Mouse (Mus musculus) myocyte (in vitro differentiated cells): Measurements from ENCODE around the gene Traf3. TPM values are rescaled to one million over a fixed set of nuclear protein-coding genes. Genes with fewer than 3 reads are reported as not detected.

Source experiments
- H3K27me3 ChIP-seq: one replicate; pipeline ENCODE4 v1.6.1; 2011; ENCODE audit not compliant: control insufficient read depth, insufficient read depth, insufficient read length
- H3K36me3 ChIP-seq: one replicate; pipeline ENCODE4 v1.6.1; 2011; ENCODE audit not compliant: control insufficient read depth, insufficient read depth
- H3K4me2 ChIP-seq: one replicate; pipeline ENCODE4 v1.6.1; 2011; ENCODE audit warnings: low read depth, control low read depth
- H3K4me3 ChIP-seq: one replicate; pipeline ENCODE4 v1.5.1; 2011; ENCODE audit warnings: mild to moderate bottlenecking, control low read depth, moderate library complexity
- H3K79me2 ChIP-seq: one replicate; pipeline ENCODE4 v1.6.1; 2011; ENCODE audit not compliant: control insufficient read depth, insufficient read depth
- H3ac ChIP-seq: one replicate; pipeline ENCODE4 v1.6.1; 2011; ENCODE audit not compliant: control insufficient read depth, insufficient read length
- CEBPB ChIP-seq: IDR thresholded peaks from 2 replicates; pipeline ENCODE4 v1.6.1; 2011; ENCODE audit warnings: mild to moderate bottlenecking, moderate library complexity; ENCODE audit not compliant: poor library complexity, insufficient read depth, severe bottlenecking
- E2F4 ChIP-seq: IDR thresholded peaks from one replicate; pipeline ENCODE4 v1.6.1; 2011; ENCODE audit warnings: mild to moderate bottlenecking, control low read depth, moderate library complexity; ENCODE audit not compliant: insufficient read depth
- MAX ChIP-seq: IDR thresholded peaks from one replicate; pipeline ENCODE4 v1.6.1; 2011; ENCODE audit warnings: low read depth, mild to moderate bottlenecking, control low read depth
- MYOD1 ChIP-seq, 3 experiments: IDR thresholded peaks; one replicate each; pipeline ENCODE4 v1.6.1; 2011; ENCODE audit warnings: control low read depth in 2 of 3, low read depth in 2 of 3, mild to moderate bottlenecking in 2 of 3, moderate library complexity in 1 of 3; ENCODE audit not compliant: insufficient read length in 2 of 3, control insufficient read depth in 1 of 3
- MYOG ChIP-seq, 3 experiments: IDR thresholded peaks; one replicate each; pipeline ENCODE4 v1.6.1; 2011; ENCODE audit warnings: control low read depth in 2 of 3, low read depth in 2 of 3, mild to moderate bottlenecking in 2 of 3; ENCODE audit not compliant: insufficient read length in 2 of 3, control insufficient read depth in 1 of 3, insufficient read depth in 1 of 3
- POLR2A ChIP-seq: IDR thresholded peaks from one replicate; pipeline ENCODE4 v1.6.1; 2011; ENCODE audit warnings: low read depth, mild to moderate bottlenecking, control low read depth, moderate library complexity; ENCODE audit not compliant: insufficient read length
- POLR2AphosphoS2 ChIP-seq: IDR thresholded peaks from one replicate; pipeline ENCODE4 v1.6.1; 2011; ENCODE audit warnings: low read depth, control low read depth; ENCODE audit not compliant: insufficient read length
- REST ChIP-seq: IDR thresholded peaks from one replicate; pipeline ENCODE4 v1.6.1; 2011; ENCODE audit warnings: mild to moderate bottlenecking, control low read depth, moderate library complexity; ENCODE audit not compliant: insufficient read depth, insufficient read length
- SRF ChIP-seq: IDR thresholded peaks from one replicate; pipeline ENCODE4 v1.6.1; 2011; ENCODE audit warnings: low read depth; ENCODE audit not compliant: control insufficient read depth, insufficient read length
- TCF12 ChIP-seq: IDR thresholded peaks from one replicate; pipeline ENCODE4 v1.6.1; 2011; ENCODE audit warnings: mild to moderate bottlenecking, control low read depth; ENCODE audit not compliant: poor library complexity, insufficient read depth, severe bottlenecking
- TCF3 ChIP-seq: IDR thresholded peaks from one replicate; pipeline ENCODE4 v1.6.1; 2011; ENCODE audit warnings: low read depth, control low read depth; ENCODE audit not compliant: insufficient read length
- USF1 ChIP-seq: IDR thresholded peaks from one replicate; pipeline ENCODE4 v1.6.1; 2011; ENCODE audit warnings: low read depth, mild to moderate bottlenecking, control low read depth, moderate library complexity
- polyA plus RNA-seq: library from polyadenylated mRNA; unstranded; fragments of >200 nt; fragmentation: generic; extraction: Trizol; gene quantifications from one replicate; pipeline ENCODE4 v1.2.1, GENCODE M21; 2012; ENCODE audit warnings: missing spikeins

Traf3 gene
- polyA plus RNA-seq, 1 experiment = 8.7 TPM

GRCm38 (mm10) chr12:111193331-111193730 is 27.2 kb downstream of the Traf3 start:
- Histone ChIP-seq H3K27me3 (no peaks in the 10 kb centered on the region), H3ac (no peak overlapping the region), H3K4me2 (no peak overlapping the region), H3K79me2 (peaks cover 40% of the 10 kb centered on the region), H3K36me3 (no peaks in the 10 kb centered on the region), H3K4me3 (no peak overlapping the region)
- no peak for TF ChIP-seq POLR2A
- TF ChIP-seq REST = no peak
- TF ChIP-seq SRF = no peak
- TF ChIP-seq MYOG (IDR thresholded peaks at IDR 0.05; ENCODE audit: control insufficient read depth in 1 of 3, insufficient read depth in 1 of 3, insufficient read length in 2 of 3, low read depth in 2 of 3) = no peak
- no peak for TF ChIP-seq POLR2AphosphoS2
- TF ChIP-seq TCF3 = no peak
- no peak for TF ChIP-seq TCF12
- TF ChIP-seq CEBPB = no peak
- no peak for TF ChIP-seq MAX
- TF ChIP-seq USF1 = no peak
- no peak for TF ChIP-seq E2F4
- TF ChIP-seq MYOD1 (IDR thresholded peaks at IDR 0.05; ENCODE audit: control insufficient read depth in 1 of 3, insufficient read length in 2 of 3, low read depth in 2 of 3) = no peak

- peaks cover 22% of the 10 kb centered on the region for H3K79me2 ChIP-seq
Measured at GRCm38 (mm10) chr12:111196548-111196947, 30.4 kb downstream of the Traf3 start.

GRCm38 (mm10) chr12:111203076-111203475 is 36.9 kb downstream of the Traf3 start:
- TF ChIP-seq REST = no peak
- TF ChIP-seq MYOG (IDR thresholded peaks at IDR 0.05; ENCODE audit: control insufficient read depth in 1 of 3, insufficient read depth in 1 of 3, insufficient read length in 2 of 3, low read depth in 2 of 3) = no peak
- TF ChIP-seq CEBPB = no peak
- TF ChIP-seq POLR2AphosphoS2 = no peak
- no peak for TF ChIP-seq MAX
- no peak for TF ChIP-seq POLR2A
- TF ChIP-seq TCF3 = no peak
- TF ChIP-seq SRF = no peak
- Histone ChIP-seq H3K79me2 (peaks cover 9% of the 10 kb centered on the region), H3K4me3 (no peak overlapping the region), H3K27me3 (no peaks in the 10 kb centered on the region), H3K36me3 (no peaks in the 10 kb centered on the region), H3K4me2 (no peak overlapping the region), H3ac (no peak overlapping the region)

More at GRCm38 (mm10) chr12:111196548-111196947, 30.4 kb downstream of the Traf3 start:
- no peak overlapping the region for H3ac ChIP-seq
- H3K36me3 ChIP-seq = no peaks in the 10 kb centered on the region
- H3K27me3 ChIP-seq = no peaks in the 10 kb centered on the region
- no peak overlapping the region for H3K4me2 ChIP-seq
- H3K4me3 ChIP-seq = no peak overlapping the region
- no peak for TF ChIP-seq POLR2A
- TF ChIP-seq E2F4 = no peak
- TF ChIP-seq TCF12 = no peak
- TF ChIP-seq MYOG (IDR thresholded peaks at IDR 0.05; ENCODE audit: control insufficient read depth in 1 of 3, insufficient read depth in 1 of 3, insufficient read length in 2 of 3, low read depth in 2 of 3) = no peak
- no peak for TF ChIP-seq USF1
- TF ChIP-seq SRF = no peak
- TF ChIP-seq POLR2AphosphoS2 = no peak
- TF ChIP-seq TCF3 = no peak
- no peak for TF ChIP-seq CEBPB
- no peak for TF ChIP-seq REST
- TF ChIP-seq MYOD1 (IDR thresholded peaks at IDR 0.05; ENCODE audit: control insufficient read depth in 1 of 3, insufficient read length in 2 of 3, low read depth in 2 of 3) = no peak
- TF ChIP-seq MAX = no peak

- H3K36me3 ChIP-seq = no peaks in the 10 kb centered on the region
- TF ChIP-seq POLR2AphosphoS2 (no peak), TCF12 (no peak), E2F4 (no peak), TCF3 (no peak), POLR2A (no peak), USF1 (no peak)
- H3K4me2 ChIP-seq = no peak overlapping the region
- H3K27me3 ChIP-seq = no peaks in the 10 kb centered on the region
- H3K4me3 ChIP-seq = no peak overlapping the region
- no peak overlapping the region for H3ac ChIP-seq
- H3K79me2 ChIP-seq = peaks cover 9% of the 10 kb centered on the region
Measured at GRCm38 (mm10) chr12:111203945-111204344, 37.8 kb downstream of the Traf3 start.

GRCm38 (mm10) chr12:111207641-111208040 is 41.5 kb downstream of the Traf3 start:
- H3K27me3 ChIP-seq = no peaks in the 10 kb centered on the region
- H3K79me2 ChIP-seq = peaks cover 3% of the 10 kb centered on the region
- no peaks in the 10 kb centered on the region for H3K36me3 ChIP-seq
- TF ChIP-seq USF1 (no peak), POLR2AphosphoS2 (no peak), MAX (no peak), TCF12 (no peak), CEBPB (no peak), TCF3 (no peak), MYOD1 (IDR thresholded peaks at IDR 0.05; ENCODE audit: control insufficient read depth in 1 of 3, insufficient read length in 2 of 3, low read depth in 2 of 3) (no peak), SRF (no peak), REST (no peak), E2F4 (no peak), POLR2A (no peak), MYOG (IDR thresholded peaks at IDR 0.05; ENCODE audit: control insufficient read depth in 1 of 3, insufficient read depth in 1 of 3, insufficient read length in 2 of 3, low read depth in 2 of 3) (no peak)
- H3ac ChIP-seq = no peak overlapping the region
- no peak overlapping the region for H3K4me3 ChIP-seq
- H3K4me2 ChIP-seq = no peak overlapping the region
